In the genomic region with DNA sequence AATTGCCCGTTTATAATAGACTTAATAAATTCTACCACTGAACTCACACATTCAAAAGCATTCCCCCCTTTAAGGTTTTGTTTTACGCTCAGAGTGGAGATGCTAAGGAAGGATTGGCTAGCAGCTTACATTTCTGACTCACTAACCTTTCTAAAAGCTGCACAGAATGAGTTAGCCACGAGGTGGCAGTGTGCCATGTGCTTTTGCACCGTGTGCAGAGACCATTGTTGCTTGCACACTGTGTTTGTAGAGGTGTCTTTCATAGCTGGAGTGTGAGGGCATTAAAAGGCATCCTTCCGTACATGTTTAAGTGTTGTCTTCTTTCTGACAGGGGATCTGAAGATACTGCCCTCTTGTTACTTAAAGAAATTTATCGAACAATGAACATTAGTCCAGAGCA, we compare ENCODE assay signal across 8 mouse cellular contexts. TPM values are rescaled to one million over a fixed set of nuclear protein-coding genes. Genes with fewer than 3 reads are reported as not detected.
A peak's percentile ranks its signal among the peaks of the same experiment; 100 is the strongest.
DNase-seq lines count a peak whose midpoint lies in the region; ATAC-seq lines count a peak whose summit lies in the region.

No protein-coding gene starts in this region.

- DNase-seq in ovary, postnatal 36 days (ENCODE audit: low spot score): peak; percentile 19
- DNase-seq in ovary, postnatal 10 days (ENCODE audit: low spot score): no peak
- DNase-seq in adrenal gland, postnatal 10 days: peak; percentile 59
- peak; percentile 44 for DNase-seq in embryo, embryonic 9.5 days (ENCODE audit: extremely low spot score)
- peak; percentile 71 to 75 for DNase-seq in left cerebral cortex, postnatal 14 days (ENCODE audit: low spot score in 2 of 2)
- DNase-seq in midbrain, embryonic 14.5 days: peak; percentile 95
- peak; percentile 20 for DNase-seq in thymus, postnatal 25 days

- peak; percentile 82; the same call in 1 of the 2 replicates for ATAC-seq in hindbrain, embryonic 15.5 days (ENCODE audit: low FRiP score, low read depth)
- ATAC-seq in midbrain, embryonic 14.5 days (ENCODE audit: low FRiP score, low TSS enrichment): no peak

- H3K4me2 ChIP-seq in hindbrain, embryonic 15.5 days: no peak overlapping the region
- H3K4me2 ChIP-seq in midbrain, embryonic 14.5 days (ENCODE audit: low read length): no peak overlapping the region

- H3K27ac ChIP-seq in hindbrain, embryonic 15.5 days (replicated peaks): peak overlapping the region; percentile 27; the same call in 1 of the 2 replicates
- H3K27ac ChIP-seq in midbrain, embryonic 14.5 days (replicated peaks; ENCODE audit: low read depth, low read length): no peak overlapping the region

- no peaks in the 10 kb centered on the region for H3K27me3 ChIP-seq in hindbrain, embryonic 15.5 days
- no peaks in the 10 kb centered on the region for H3K27me3 ChIP-seq in midbrain, embryonic 14.5 days (ENCODE audit: control insufficient read depth, insufficient read depth, low read length)

- H3K9ac ChIP-seq in hindbrain, embryonic 15.5 days: no peak overlapping the region
- no peak overlapping the region for H3K9ac ChIP-seq in midbrain, embryonic 14.5 days (replicated peaks; ENCODE audit: low read length)

- H3K4me3 ChIP-seq in hindbrain, embryonic 15.5 days: no peak overlapping the region
- no peak overlapping the region for H3K4me3 ChIP-seq in midbrain, embryonic 14.5 days (replicated peaks; ENCODE audit: low read depth, low read length)

- H3K9me3 ChIP-seq in hindbrain, embryonic 15.5 days: no peaks in the 10 kb centered on the region
- H3K9me3 ChIP-seq in midbrain, embryonic 14.5 days (ENCODE audit: control insufficient read depth, low read length): no peaks in the 10 kb centered on the region

- peaks cover 64% of the 10 kb centered on the region for H3K36me3 ChIP-seq in hindbrain, embryonic 15.5 days
- peaks cover 89% of the 10 kb centered on the region for H3K36me3 ChIP-seq in midbrain, embryonic 14.5 days (ENCODE audit: control insufficient read depth, insufficient read depth, low read length)

- WGBS in hindbrain, embryonic 15.5 days: 36% methylated on average over 6 of the region's 6 CpGs
- WGBS in midbrain, embryonic 14.5 days: 41% methylated on average over 6 of the region's 6 CpGs

- no peaks in the 10 kb centered on the region for H3K4me1 ChIP-seq in hindbrain, embryonic 15.5 days (replicated peaks)
- no peaks in the 10 kb centered on the region for H3K4me1 ChIP-seq in midbrain, embryonic 14.5 days (ENCODE audit: control insufficient read depth, insufficient read depth, low read length)

- intact Hi-C loops in left cerebral cortex, postnatal 14 days (cut with DNase I): loop anchor here (10.0 kb wide), 1 partner anchor 845 kb away; no protein-coding TSS in a partner anchor

RNA-seq across cellular contexts. Expression of a gene that starts 34.6 kb away (rescaled TPM):
- total RNA-seq in adrenal gland, postnatal 10 days (2021): 10 to 100 TPM; 34.1 to 44.9 TPM
- polyA plus RNA-seq in hindbrain, embryonic 15.5 days (2015; fragmentation: Nextera tagmentation; extraction: Ambion mirVana): 34.6 and 35.1 TPM in 2 replicates
- 10 to 100 TPM; 34.9 to 39.3 TPM for total RNA-seq in left cerebral cortex, postnatal 14 days (2021)
- 33.3 and 39.6 TPM in 2 replicates for polyA plus RNA-seq in midbrain, embryonic 14.5 days (2014; fragmentation: Nextera tagmentation; extraction: Ambion mirVana)

RNA-seq across cellular contexts. Expression of a gene that starts 39.0 kb away (rescaled TPM):
- 10 to 100 TPM; 38.6 to 42.7 TPM for total RNA-seq in adrenal gland, postnatal 10 days (2021)
- polyA plus RNA-seq in hindbrain, embryonic 15.5 days (2015; fragmentation: Nextera tagmentation; extraction: Ambion mirVana): 43.2 and 44.0 TPM in 2 replicates
- 10 to 100 TPM; 21.2 to 24.0 TPM for total RNA-seq in left cerebral cortex, postnatal 14 days (2021)
- 60.8 and 61.7 TPM in 2 replicates for polyA plus RNA-seq in midbrain, embryonic 14.5 days (2014; fragmentation: Nextera tagmentation; extraction: Ambion mirVana)
